Mouse (Mus musculus) heart, postnatal 36 days (tissue): ENCODE data around the gene Utrn. TPM values are rescaled to one million over a fixed set of nuclear protein-coding genes. Genes with fewer than 3 reads are reported as not detected.

Experiments used
- DNase-seq, 2 experiments: peaks; one replicate each; pipeline ENCODE4 v3.0.0; 2021 to 2022
- intact Hi-C: fragments of 180-260 bp; cut with DNase I; formaldehyde crosslinking; loops from one replicate; pipeline ENCODE4 v1.15.1; 2025
- total RNA-seq, 2 experiments: library from RNA; stranded (reverse); gene quantifications; 2 replicates each; pipeline ENCODE4 v1.2.3; 2021

Utrn gene
- total RNA-seq, 2 experiments from 2014 or later = 65.5 to 73.0 TPM

DNA sequence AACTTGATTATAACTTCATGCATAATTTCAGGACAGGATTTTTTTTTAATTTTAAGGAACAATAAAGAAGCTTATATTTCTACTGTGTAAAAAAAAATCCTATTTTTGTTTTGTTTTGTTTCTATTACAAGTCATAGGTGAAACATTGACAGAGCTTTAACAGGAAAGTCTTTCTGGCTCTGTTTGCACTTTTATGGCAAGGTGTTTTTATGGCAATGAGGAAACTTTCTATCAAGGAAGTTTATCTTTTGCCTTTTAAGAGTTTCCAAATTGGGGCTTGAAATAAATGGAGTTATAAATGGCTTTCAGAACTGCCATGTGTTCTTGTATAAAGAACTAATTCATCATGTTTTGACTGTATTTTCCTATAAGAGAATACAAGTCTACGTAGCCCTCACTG is 385.7 kb downstream of the Utrn start:
- intact Hi-C loops = no loop called here
- DNase-seq = no peak

DNA sequence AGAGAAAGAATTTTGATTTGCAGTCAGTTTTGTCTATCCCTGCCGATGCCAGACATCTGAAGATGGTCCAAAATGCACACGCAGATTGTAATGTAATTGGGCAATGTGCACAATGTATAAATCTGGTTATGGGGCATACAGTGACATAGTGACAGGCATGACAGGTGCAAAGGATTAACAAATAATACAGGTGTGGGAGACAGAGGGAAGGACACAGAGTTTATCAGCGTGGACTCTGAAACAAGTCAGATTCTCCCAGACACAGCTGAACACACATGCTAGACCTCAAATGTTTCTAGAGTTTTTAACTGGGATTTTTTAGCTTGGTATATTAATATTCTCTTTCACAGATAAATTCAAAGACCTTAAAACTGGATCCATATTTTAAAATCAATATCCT is 386.2 kb downstream of the Utrn start:
- intact Hi-C loops = no loop called here
- no peak for DNase-seq

DNA sequence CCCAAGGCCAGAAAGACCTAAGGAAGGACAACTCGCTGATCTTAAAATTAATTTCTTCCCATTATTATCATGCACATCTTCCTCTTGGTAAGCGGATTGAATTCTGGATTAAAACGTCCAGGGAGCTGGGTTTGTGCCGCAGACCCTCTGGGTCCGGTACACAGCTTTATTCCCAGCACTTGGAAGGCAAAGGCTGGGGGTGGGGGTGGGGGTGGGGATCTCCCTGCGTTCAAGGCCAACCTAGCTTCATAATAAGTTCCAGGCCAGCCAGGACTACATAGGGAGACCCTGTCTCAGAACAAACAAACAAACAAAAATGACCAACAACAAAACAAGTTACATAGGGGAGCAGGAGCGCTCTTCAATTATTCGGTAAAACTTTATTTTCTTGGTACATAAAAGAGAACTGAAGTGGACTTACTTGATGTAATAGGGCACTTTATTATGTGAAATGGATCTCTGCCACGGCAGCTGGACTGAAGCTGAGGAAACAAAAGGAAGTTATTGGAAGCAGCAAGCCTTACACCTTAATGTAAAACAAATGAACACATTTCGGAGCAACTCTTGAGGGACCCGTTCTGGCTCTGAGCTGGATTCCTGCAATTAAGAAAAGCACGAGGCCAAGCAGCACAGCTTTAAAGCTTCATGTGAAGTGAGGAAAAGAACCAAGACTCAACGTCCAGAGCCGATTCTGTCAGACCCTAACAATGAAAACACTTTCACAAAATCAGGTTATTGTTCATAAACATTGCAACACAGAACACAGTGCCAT is 394.1 kb downstream of the Utrn start:
- no peak for DNase-seq
- intact Hi-C loops = no loop called here

DNA sequence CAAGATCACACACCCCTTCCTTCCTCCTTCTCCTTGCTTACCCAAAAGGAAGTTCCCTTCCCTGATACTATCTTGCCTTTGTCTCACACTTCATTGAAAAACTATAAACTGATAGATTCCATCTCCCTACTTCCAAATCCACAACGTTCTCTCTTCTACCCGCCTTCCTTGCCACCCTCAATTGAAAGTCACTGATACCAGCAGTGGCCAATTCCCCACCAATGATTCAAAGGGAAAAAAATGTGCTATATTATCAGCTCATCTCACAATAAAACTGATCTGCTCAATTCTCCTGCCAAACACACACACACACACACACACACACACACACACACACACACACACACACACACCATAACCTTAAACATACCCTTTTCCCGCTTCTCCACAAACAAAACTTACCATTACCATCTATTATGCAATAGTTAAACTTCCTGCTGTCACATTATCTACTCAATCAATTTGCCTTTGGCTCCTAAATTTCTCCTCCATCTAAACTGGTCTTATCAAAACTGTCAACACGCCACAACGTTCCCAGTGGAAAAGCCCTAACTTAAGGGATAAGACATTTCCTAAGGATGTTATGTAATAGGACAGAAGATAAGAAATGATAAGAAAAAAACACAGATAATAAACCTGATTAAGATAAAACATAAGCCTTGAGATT is 399.6 kb downstream of the Utrn start:
- DNase-seq = no peak
- intact Hi-C loops = no loop called here

DNA sequence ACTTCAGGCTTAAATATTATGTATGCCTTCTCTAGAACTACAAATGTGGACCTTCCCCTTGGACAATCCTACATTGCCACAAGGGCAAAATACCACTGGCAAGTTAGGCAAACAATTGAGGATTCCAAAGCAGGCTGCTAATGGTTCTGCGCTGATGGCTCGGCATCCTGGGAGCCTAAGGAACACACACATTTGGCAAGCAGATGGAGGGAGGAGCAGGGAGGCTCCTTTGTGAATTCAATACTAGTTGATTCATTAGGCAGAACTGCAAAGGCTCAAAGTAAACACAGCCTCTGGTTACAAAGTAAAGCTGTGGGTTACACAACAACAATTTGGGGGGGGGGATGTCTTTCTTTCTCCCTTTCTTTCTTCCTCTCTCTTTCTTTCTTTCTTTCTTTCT is 401.6 kb downstream of the Utrn start:
- DNase-seq = no peak
- intact Hi-C loops = no loop called here

DNA sequence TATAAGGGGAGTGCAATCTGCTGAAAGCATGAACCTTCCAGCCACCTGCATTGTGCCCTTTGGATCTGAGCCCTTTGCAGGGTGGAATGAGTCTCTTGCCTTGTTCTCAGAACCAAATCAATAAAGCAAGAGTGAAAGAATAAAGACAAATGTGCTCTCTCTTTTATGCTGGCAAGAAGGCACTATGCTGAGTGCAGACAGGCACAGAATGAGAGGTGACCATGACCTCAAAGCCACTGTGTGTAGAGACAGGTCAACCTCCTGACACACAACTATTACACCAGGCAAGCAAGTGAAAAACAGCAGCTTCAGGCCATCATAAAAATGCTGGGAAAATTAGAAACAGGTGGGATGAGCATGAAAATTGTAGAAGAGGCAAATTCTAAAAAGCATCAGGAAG is 408.2 kb downstream of the Utrn start:
- no peak for DNase-seq
- intact Hi-C loops = no loop called here

DNA sequence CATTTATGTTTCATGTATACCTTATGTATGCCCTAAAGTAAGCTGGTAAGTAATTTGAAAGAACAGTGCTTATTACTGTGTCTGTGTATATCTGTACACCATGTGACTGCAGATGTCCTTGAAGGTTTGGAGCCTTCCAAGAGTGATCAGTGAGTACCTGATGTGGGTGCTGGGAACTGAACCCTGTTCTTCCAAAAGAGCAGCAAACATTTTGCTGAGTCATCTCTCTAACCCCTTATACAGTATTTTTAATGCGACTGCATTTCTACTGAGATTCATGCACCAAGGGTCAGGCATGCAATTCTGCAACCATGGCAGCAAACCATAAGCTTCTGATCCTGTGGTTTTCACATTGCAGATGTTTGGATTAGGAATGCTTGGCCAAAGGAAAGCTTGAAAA is 412.3 kb downstream of the Utrn start:
- no peak for DNase-seq
- intact Hi-C loops = no loop called here

DNA sequence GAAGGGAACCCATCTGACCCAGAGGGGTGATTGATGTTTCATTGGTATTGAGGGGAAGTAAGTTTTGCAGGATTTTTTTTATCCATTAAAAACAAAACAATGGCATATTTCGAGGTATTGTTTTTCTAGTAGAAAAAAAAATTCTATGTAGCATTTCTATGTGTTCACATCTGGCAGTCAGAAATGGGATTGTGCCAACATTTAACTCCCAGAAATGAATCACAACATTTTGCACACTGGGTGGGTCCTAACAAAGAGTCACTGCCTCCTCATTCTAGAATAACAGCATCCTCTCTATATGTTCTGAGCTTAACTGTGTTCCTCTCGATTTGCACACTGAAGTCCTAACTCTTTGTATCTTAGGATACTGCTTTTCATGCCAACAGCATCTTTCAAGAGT is 416.5 kb downstream of the Utrn start:
- no peak for DNase-seq
- intact Hi-C loops = no loop called here

DNA sequence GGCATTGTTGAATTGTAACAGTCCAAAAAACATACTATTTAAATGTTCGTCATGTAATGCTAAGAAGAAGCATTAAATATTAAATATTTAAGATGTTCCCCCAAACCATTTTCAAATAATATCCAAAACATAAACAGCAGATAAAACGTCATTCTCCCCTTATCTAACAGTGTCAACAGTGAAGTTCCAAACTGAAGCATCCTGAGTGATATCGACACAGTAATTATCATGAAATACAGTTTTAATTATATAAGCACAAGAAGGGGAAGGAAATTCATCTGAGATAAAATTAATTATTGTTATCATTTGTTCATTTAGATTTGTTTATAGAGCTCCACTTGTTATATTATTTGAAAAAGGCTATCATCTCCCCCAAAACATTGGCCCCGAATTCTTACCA is 425.0 kb downstream of the Utrn start:
- intact Hi-C loops = no loop called here
- DNase-seq = no peak

DNA sequence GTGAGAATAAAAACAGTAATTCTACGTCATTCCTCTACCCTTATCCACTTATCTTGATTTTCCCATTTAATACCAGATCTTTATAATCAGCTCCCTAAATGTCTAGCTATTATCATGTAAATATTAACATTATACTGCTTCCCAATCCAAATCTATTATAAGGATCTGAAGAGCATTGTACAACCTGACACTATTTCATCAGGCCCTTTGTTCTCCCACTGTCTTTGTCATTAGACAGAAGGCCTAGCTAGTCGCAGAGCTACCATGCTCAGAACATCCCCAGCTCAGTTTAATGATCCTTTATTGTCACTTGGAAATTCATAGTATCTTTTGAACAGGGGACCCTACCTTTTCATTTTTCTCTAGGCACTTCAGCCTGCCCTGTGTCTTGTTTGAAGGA is 436.0 kb downstream of the Utrn start:
- intact Hi-C loops = no loop called here
- DNase-seq = no peak

DNA sequence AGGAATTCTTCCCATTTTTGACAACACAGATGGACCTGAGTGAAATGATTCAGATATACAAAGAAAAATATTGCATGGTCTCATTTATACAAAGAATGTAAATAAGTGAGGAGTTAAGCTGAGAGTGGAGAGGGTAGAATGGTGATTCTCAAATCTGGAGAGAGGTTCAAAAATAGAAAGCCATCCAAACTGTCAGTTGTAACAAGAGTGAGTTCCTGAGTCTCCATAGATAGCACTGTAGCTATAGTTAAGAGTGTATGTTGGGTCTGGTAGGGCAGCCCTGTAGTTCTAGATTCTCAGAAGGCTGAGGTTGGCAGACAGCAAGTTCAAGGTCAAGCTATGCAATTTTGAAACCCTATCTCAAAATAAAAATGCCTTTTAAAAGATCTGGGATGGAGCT is 438.8 kb downstream of the Utrn start:
- DNase-seq = no peak
- intact Hi-C loops = no loop called here

DNA sequence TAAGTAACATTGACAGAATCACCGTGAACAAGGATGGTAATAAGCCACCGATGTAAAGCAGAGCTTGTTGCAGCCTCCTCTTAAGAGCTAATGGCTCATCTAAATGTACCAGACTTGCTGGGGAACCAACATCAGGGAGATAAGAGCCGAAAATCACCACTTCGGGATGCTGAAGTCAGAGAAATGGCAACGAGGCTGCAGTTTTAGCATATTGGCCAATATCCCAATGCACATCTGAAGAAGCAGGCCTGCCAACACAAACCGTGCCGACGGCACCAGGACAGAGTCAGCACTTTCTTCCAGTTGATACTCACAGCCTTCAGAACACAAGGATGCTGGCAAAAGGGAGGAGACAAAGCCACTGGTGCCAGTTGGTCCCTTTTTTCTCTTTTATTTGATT is 442.3 kb downstream of the Utrn start:
- no peak for DNase-seq
- intact Hi-C loops = no loop called here

DNA sequence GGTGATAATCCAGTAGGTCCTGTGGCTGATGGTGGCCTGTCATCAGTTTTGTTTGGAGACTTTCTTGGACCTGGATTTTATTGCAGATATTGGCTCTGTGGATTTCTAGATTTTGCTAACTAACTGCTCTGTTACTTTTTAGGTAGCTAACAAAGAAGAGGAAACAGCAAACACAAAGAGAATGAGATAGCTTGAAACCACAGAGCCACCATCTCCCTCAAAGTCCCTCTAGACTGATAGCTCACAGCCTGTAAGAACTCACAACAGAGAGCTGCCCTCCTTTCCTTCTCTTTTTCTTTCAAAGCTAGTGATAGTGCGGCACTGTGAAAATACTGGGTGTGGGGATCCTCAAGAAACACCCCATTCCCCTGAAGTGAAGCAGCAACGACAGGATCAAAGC is 444.2 kb downstream of the Utrn start:
- no peak for DNase-seq

DNA sequence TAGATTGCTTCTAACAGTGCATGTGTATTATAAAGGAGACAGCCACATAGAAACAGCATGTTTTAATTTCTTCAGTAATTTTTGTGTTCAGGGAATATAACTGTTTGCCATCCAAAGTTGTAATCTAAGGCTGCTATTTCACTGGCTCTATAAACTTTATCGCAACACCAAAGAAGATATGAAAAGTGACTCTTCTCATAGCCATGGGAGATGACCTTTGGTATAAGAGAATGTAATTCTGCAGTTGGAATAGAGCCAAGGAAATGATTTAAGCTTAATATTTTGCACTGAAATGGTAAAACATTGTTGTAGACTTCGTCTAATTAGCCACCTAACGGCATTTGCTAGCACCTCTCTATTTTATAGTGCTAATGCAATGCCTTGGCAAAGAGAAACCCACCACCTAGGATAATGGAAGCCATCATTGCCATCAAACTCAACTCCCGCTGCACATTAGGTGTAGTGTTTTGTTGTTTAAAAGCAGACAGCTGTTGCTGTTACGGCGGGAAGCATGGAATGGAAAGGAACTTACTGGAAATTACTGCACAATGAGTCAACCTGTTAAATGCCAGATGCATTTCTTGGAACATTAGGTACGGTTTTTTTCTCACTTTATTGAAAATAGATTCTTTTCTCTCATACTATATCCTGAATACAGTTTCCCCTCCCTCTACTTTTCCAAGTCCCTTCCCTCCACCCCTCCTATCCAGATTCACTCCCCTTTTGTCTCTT is 445.0 kb downstream of the Utrn start:
- no peak for DNase-seq
- intact Hi-C loops = no loop called here

More for the DNA sequence above, 444.2 kb downstream of the Utrn start:
- intact Hi-C loops = no loop called here

DNA sequence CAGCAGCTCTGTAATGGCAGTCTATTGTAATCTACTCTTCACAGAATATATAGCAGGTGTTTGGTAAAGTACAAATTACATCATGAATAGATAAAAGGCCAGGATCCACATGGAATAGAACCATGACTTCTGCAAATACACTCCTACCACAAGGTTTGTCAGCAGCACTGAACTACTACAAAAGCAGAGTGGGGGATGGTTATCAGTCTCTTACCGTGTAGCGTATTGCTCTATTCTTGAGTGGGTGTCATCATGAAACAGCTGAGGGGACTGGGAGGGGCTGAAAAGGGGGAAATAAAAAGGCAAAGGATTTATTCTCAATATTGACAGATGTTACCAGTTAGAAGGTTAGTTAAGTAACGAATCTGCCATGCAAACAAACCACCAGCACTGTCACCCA is 454.2 kb downstream of the Utrn start:
- intact Hi-C loops = no loop called here
- DNase-seq = no peak

DNA sequence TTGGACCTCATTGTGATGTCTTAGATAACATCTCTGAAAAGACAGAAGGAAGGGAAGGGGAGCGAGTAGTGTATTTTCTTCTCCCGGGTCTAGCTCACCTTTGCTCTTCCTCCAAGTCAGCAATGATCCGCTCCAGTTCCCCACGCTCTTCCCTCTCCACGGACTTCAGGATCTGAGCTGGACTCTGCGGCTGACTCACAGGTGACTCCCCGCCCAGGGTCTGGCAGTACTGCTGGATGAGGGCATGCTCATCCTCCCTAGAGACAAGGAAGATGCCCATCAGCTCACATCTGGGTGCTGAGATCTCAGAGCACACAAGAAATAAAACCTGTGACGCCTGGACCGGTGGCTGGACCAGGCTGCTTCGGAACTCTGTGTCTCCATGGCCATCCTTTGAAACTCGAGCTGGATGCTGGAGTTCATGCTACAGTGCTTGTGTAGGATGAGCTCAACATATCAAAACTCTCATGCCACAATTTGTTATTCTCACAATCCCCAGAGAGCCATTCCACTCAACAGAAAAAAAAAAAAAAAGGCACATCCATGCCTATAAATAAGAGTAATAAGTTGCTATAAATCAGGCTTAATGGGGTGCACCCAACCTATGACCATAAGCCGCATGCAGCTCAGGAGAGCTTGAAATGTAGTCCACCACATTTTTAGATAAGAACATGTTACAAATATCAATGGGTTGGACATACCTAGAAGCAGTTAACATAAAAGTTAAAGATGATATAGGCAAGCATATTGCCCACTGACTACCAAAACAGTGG is 462.6 kb downstream of the Utrn start:
- intact Hi-C loops = no loop called here
- DNase-seq = no peak

DNA sequence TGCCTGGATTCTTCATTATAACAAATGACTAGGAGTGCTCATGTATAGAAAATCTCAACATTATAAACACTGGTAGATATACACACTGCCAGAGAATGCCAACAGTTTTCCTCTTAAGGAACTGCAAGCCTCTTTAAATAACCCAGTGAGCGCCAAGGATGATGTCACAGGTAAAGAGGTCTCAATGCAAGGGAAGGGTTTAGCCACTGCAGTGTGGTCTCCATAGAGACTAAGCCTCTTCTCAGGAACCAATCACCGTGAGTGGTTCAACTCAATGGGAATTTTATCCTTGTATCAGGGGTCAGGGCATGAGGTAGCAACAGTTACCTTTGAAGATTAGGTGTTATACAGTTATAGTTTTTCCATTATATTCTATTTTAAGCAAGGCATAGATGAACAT is 469.7 kb downstream of the Utrn start:
- intact Hi-C loops = no loop called here

DNA sequence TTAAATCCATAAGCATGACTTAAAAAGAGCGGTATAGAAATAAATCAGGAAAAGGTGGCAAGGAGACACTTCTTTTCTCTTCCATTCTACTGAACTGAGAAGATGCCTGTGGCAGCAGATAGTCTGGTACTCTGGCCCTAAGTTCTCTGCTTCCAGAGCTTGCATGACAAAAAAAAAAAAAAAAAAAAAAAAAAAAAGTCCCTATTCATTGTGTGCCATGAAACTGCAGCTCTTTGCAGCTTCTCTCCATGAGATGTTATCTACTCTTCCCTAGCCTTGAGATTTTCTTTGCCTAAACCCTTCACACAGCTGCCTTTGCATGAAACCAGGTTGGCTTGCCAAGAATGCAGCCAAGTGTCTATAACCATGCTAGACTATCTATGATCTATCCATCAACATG is 489.0 kb downstream of the Utrn start:
- no peak for DNase-seq
- intact Hi-C loops = no loop called here

More for the DNA sequence above, 469.7 kb downstream of the Utrn start:
- DNase-seq = no peak

DNA sequence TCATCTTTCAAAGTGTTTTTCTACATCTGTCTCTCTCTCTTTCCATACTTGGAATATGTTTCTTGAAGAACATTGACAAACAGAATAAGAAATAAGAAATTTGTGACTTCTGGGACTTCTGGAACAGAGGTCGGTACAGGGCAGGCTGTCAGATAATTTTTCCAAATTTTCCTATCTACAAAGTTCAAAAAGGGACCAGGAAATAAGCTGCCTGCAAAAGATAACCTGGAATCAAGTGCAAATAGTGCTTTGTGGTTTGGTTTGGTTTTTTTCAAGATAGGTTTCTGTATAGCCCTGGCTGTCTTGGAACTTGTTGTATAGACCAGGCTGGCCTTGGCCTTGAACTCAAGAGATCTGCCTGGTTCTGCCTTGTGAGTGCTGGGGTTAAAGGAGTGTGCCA is 490.0 kb downstream of the Utrn start:
- DNase-seq = no peak
- intact Hi-C loops = no loop called here

DNA sequence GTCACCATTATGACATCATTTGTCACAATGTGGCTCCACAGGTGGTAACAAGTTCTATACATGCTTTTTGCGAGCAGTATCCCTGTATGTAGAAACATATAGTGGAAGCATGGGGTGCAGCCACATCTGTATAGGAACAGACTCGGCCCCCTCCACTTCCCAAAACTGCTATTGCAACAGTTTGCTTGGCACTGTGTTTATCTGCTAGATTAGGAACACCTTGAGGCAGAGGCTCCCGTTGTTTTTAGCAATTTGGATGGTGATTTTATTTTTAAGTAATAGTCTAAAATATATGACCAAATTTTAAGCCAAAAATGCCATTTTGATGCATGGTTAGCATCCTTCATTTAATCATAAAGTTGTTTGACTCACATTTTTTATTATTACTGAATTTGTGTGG is 491.4 kb downstream of the Utrn start:
- intact Hi-C loops = no loop called here
- no peak for DNase-seq

DNA sequence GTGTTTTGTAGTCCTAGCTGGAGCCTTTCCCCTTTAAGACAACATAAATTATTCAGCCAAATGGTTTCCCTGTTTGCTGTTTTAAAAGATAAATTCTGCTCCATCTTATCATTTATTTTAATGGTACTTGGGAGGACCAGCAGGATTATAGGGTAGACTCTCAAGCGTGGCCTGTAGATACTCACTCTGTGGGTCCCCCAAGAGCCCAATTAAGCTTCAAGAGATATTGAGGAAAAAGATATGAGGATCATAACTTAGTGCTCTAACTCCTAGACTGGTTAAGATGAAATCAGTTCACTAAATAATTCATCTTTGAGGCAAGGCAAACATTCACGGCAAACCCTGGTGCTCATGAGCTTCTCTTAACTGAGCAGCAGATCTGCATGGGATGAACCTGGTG is 493.1 kb downstream of the Utrn start:
- DNase-seq = no peak
- intact Hi-C loops = no loop called here
